Mouse (Mus musculus) midbrain, embryonic 11.5 days (tissue): ENCODE measurements around the gene Plekha1. TPM values are rescaled to one million over a fixed set of nuclear protein-coding genes. Genes with fewer than 3 reads are reported as not detected.

ENCODE experiments used
- ATAC-seq: fragments of 200-750 bp; cut with Nextera tagmentation; 2 replicates; pipeline ENCODE4 v1.8.0; 2017; ENCODE audit warnings: moderate TSS enrichment, moderate library complexity; ENCODE audit not compliant: low FRiP score
- DNase-seq: peaks from one replicate; pipeline ENCODE4 v3.0.0; 2015; ENCODE audit warnings: low spot score; ENCODE audit errors: missing footprints
- H3K27ac ChIP-seq: fragments of 300-500 bp; sonication (generic); 2 replicates; pipeline ENCODE4 v1.5.1; 2014; ENCODE audit warnings: low read depth, low read length
- H3K27me3 ChIP-seq: fragments of 300-500 bp; sonication (generic); 2 replicates; pipeline ENCODE4 v1.6.1; 2014; ENCODE audit warnings: mild to moderate bottlenecking, low read length, moderate library complexity, mixed read lengths; ENCODE audit not compliant: control insufficient read depth, insufficient read depth
- H3K36me3 ChIP-seq: fragments of 300-500 bp; sonication (generic); 2 replicates; pipeline ENCODE4 v1.6.1; 2014; ENCODE audit warnings: mild to moderate bottlenecking, low read length, moderate library complexity, mixed read lengths; ENCODE audit not compliant: control insufficient read depth, insufficient read depth
- H3K4me1 ChIP-seq: fragments of 300-500 bp; sonication (generic); 2 replicates; pipeline ENCODE4 v1.6.1; 2014; ENCODE audit warnings: low read length; ENCODE audit not compliant: control insufficient read depth, insufficient read depth
- H3K4me2 ChIP-seq: fragments of 300-500 bp; sonication (generic); 2 replicates; pipeline ENCODE4 v1.6.1; 2014; ENCODE audit warnings: mild to moderate bottlenecking, moderate library complexity
- H3K4me3 ChIP-seq: fragments of 300-500 bp; sonication (generic); 2 replicates; pipeline ENCODE4 v1.5.1; 2014; ENCODE audit warnings: low read depth, low read length
- H3K9ac ChIP-seq: fragments of 300-500 bp; sonication (generic); 2 replicates; pipeline ENCODE4 v1.6.1; 2014; ENCODE audit warnings: low read length
- H3K9me3 ChIP-seq: fragments of 300-500 bp; sonication (generic); 2 replicates; pipeline ENCODE4 v1.6.1; 2016; ENCODE audit warnings: low read length; ENCODE audit not compliant: control insufficient read depth
- WGBS: fragments of 180-500 bp; shearing (Covaris S2); extraction: QIAGEN DNeasy Blood & Tissue Kit; methylation state at CpG from one replicate; pipeline ENCODE4 v1.1.7; 2014; 5-methylcytosine and 5-hydroxymethylcytosine counted together
- polyA plus RNA-seq: library from polyadenylated mRNA; unstranded; fragments of >200 nt; fragmentation: Nextera tagmentation; extraction: Ambion mirVana; gene quantifications from 2 replicates; pipeline ENCODE4 v1.2.1, GENCODE M21; 2014

Gene Plekha1
- polyA plus RNA-seq, 1 experiment from 2014 or later = 37.6 TPM

DNA sequence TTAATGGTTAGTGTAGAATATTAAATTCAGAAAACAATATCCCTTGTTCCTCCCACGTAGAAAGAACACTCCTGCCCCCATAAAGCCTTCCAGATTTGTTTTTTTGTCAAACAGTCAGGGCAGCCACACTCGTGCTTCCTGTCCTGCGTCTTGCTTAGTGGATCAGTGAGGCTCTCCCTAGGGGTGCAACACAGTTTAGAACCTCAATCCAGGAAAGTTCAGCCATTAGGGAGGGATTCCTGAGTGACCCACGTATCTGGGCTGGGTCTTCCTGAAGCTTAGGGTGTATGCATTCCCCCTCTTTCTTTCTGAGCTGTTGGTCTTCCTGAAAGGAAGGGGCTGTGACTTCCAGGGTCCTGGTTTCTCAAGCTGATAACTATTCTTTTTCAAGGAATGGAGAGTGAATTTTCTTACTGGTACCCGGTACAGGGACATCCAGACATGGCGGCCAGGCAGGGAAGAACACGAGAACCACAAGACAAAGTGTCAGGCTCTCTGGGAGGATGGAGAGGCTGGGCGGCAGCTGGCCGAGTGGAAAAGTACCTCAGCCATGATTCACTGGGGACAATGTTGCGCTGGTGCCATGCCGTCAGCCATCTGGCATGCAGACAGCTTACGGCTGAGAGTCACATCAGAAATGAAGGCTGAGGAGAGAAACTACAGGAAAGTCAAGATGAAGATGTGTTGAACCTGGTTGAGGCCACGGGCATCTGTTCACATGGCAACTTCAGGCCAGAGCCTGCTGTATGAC is 57.6 kb downstream of the Plekha1 start:
- DNase-seq = no peak
- no peak overlapping the region for H3K4me3 ChIP-seq
- no peak overlapping the region for H3K27ac ChIP-seq
- ATAC-seq = no peak
- 77% methylated on average over 13 of the region's 13 CpGs for WGBS
- H3K4me1 ChIP-seq = no peaks in the 10 kb centered on the region
- no peak overlapping the region for H3K9ac ChIP-seq
- no peaks in the 10 kb centered on the region for H3K36me3 ChIP-seq
- H3K9me3 ChIP-seq = no peaks in the 10 kb centered on the region
- no peaks in the 10 kb centered on the region for H3K27me3 ChIP-seq
- no peak overlapping the region for H3K4me2 ChIP-seq

DNA sequence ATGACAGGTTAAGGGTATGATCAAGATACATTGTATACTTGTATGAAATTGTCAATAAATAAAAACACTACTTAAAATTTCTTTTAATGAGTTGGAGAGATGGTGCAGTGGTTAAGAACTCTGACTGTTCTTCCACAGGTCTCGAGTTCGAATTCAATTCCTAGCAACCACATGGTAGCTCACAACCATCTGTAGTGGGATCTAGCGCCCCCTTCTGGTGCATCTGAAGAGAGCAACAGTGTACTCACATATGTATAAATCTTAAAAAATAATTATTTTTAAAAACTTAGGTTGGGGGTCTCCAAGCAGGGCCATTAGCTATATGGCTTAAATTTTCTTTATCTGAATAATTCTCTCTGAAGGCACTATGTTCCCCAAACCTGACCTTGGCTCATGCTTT is 64.8 kb downstream of the Plekha1 start:
- Histone ChIP-seq H3K9me3 (no peaks in the 10 kb centered on the region), H3K27me3 (peaks cover 18% of the 10 kb centered on the region), H3K4me1 (no peaks in the 10 kb centered on the region; the same call in 1 of the 2 replicates), H3K27ac (no peak overlapping the region), H3K4me3 (no peak overlapping the region), H3K36me3 (no peaks in the 10 kb centered on the region), H3K9ac (no peak overlapping the region), H3K4me2 (no peak overlapping the region)
- WGBS = 65% methylated on average over 3 of the region's 3 CpGs
- DNase-seq (no peak), ATAC-seq (no peak)

DNA sequence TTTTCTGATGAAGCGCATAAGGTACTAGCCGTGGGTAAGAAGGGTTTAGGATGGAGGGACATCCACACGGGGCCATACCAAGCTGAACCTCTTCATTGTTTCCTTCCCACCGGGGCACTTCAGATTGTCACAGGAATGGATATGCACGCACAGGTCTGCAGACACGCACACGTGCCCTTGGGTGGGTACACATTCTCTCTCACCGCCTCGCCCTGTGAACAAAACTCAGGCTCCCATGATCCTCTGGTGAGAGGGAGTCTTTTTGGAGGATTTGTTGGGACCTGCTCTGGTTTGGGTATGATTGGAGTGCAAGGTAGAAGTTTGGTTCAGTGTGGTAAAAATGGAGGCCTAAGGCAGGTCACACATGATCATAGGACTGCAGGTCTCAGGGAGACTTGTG is 67.4 kb downstream of the Plekha1 start:
- ATAC-seq (no peak), DNase-seq (no peak)
- Histone ChIP-seq H3K4me3 (no peak overlapping the region), H3K4me1 (peaks cover 7% of the 10 kb centered on the region; the same call in 1 of the 2 replicates), H3K36me3 (no peaks in the 10 kb centered on the region), H3K27me3 (peaks cover 43% of the 10 kb centered on the region), H3K9ac (no peak overlapping the region), H3K27ac (no peak overlapping the region), H3K9me3 (no peaks in the 10 kb centered on the region), H3K4me2 (no peak overlapping the region)
- WGBS = 92% methylated on average over 9 of the region's 9 CpGs

DNA sequence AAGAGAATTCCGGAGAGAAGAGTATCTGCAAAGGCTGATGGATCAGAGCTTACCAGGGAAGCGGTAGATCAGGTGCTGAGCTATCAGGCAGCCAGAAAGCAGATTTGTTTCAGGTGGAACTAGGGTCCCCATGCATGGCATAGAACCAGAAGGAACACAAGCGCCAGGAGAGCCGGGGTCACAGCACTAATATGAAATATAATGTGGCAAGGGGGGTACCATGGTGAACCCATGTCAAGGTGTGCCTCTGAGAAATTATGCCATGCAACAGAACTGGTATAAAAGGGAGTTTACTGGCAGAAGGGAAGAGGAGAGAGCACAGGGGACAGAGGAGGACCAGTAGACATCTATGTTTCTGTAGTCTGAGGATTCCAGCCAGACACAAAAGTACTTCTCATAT is 69.1 kb downstream of the Plekha1 start:
- no peak for ATAC-seq
- no peak overlapping the region for H3K4me3 ChIP-seq
- no peaks in the 10 kb centered on the region for H3K36me3 ChIP-seq
- H3K4me2 ChIP-seq = no peak overlapping the region
- DNase-seq = peak; percentile 84
- H3K4me1 ChIP-seq = peaks cover 7% of the 10 kb centered on the region; the same call in 1 of the 2 replicates
- H3K9ac ChIP-seq = no peak overlapping the region
- peaks cover 50% of the 10 kb centered on the region for H3K27me3 ChIP-seq
- WGBS = 80% methylated on average over 4 of the region's 4 CpGs
- H3K9me3 ChIP-seq = no peaks in the 10 kb centered on the region
- H3K27ac ChIP-seq = no peak overlapping the region

DNA sequence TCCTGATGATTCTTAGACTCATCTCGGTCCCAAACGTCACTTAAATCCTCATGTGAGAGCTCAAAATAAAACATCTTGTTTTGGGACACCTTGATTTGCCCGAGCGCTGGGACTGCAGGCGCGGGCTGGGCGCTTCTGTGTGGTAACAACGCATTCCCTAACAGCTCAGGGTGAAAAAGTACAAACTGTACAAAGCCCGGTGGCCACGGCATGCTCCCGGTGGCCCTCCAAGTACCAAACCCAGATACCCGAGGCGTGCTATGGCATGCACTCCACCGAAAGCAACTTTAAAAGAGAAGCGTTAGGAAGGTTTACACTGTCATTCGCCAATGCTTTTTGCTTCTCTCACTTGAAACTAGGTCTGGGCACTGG is 69.9 kb downstream of the Plekha1 start:
- 13% methylated on average over 16 of the region's 16 CpGs for WGBS
- peak overlapping the region; percentile 45 for H3K4me3 ChIP-seq
- ATAC-seq (no peak), DNase-seq (peak; percentile 82)
- H3K4me1 ChIP-seq = peaks cover 7% of the 10 kb centered on the region; the same call in 1 of the 2 replicates
- no peaks in the 10 kb centered on the region for H3K9me3 ChIP-seq
- no peak overlapping the region for H3K27ac ChIP-seq
- H3K4me2 ChIP-seq = peak overlapping the region; percentile 54
- H3K9ac ChIP-seq = no peak overlapping the region
- no peaks in the 10 kb centered on the region for H3K36me3 ChIP-seq
- peaks cover 50% of the 10 kb centered on the region for H3K27me3 ChIP-seq

DNA sequence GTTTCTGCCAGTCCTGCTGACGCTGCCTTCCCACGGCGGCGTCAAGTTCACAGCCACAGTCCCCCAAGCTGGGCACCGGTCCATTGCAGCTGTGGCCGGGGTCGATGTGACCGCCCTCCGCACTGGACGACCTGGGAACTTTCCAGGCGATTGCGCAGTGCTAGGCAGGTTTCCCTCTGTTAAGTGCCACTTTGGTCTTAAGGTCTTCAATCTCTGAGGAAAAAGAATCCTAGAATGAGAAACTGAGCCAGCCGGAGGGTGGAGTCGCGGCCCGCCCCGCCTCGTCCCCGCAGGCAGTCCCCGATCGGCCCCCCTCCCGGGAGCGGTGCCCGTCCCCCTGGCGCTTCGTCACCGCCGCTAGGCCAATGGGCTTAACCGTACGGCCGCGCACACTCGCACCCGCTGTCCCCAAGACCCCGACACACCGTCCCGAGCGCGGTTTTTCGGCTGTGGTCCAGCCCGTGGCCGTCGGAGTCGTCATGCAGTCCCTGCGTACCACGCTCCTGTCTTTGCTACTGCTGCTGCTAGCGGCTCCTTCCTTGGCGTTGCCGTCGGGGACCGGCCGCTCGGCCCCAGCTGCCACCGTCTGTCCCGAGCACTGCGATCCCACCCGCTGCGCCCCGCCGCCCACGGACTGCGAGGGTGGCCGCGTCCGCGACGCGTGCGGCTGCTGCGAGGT is 70.4 kb downstream of the Plekha1 start, which contains the start of gene Htra1:
Htra1 (plus strand) TSS at position 319 of the 679 bp plus-strand sequence.
- Histone ChIP-seq H3K9ac (no peak within 1 kb of the TSS), H3K36me3 (no peaks in the 10 kb centered on the region), H3K27me3 (peaks cover 50% of the 10 kb centered on the region)

DNA sequence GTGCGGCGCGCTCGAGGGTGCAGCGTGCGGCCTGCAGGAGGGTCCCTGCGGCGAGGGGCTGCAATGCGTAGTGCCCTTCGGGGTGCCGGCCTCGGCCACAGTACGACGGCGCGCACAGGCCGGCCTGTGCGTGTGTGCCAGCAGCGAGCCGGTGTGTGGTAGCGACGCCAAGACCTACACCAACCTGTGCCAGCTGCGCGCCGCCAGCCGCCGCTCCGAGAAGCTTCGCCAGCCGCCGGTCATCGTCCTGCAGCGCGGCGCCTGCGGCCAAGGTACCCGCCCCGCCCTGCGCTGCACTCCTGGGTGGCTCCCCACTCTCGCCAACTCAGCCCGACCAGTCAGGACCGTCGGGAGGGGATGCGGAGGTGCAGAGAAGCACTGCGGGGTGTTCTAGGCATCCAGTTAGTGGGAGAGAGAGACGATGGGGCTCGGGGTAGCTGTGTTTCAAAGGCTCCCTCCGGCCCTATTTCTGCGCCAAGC is 71.0 kb downstream of the Plekha1 start:
- no peak overlapping the region for H3K9ac ChIP-seq
- no peaks in the 10 kb centered on the region for H3K9me3 ChIP-seq
- peak overlapping the region; percentile 54 for H3K4me2 ChIP-seq
- no peaks in the 10 kb centered on the region for H3K36me3 ChIP-seq
- ATAC-seq (peak; percentile 46), DNase-seq (peak; percentile 92)
- H3K4me1 ChIP-seq = peaks cover 7% of the 10 kb centered on the region; the same call in 1 of the 2 replicates
- under 1% methylated on average over 49 of the region's 49 CpGs for WGBS
- H3K27ac ChIP-seq = no peak overlapping the region
- H3K27me3 ChIP-seq = peaks cover 50% of the 10 kb centered on the region
- peak overlapping the region; percentile 45 for H3K4me3 ChIP-seq

More for the DNA sequence above, 70.4 kb downstream of the Plekha1 start, which contains the start of gene Htra1:
- Histone ChIP-seq H3K27ac (no peak within 1 kb of the TSS), H3K4me1 (peaks cover 7% of the 10 kb centered on the region; the same call in 1 of the 2 replicates), H3K9me3 (no peaks in the 10 kb centered on the region), H3K4me2 (peak within 1 kb of the TSS; percentile 54), H3K4me3 (peak within 1 kb of the TSS; percentile 45)
- DNase-seq (peak; percentile 94), ATAC-seq (peak; percentile 88)
- under 1% methylated on average over 70 of the region's 70 CpGs for WGBS

DNA sequence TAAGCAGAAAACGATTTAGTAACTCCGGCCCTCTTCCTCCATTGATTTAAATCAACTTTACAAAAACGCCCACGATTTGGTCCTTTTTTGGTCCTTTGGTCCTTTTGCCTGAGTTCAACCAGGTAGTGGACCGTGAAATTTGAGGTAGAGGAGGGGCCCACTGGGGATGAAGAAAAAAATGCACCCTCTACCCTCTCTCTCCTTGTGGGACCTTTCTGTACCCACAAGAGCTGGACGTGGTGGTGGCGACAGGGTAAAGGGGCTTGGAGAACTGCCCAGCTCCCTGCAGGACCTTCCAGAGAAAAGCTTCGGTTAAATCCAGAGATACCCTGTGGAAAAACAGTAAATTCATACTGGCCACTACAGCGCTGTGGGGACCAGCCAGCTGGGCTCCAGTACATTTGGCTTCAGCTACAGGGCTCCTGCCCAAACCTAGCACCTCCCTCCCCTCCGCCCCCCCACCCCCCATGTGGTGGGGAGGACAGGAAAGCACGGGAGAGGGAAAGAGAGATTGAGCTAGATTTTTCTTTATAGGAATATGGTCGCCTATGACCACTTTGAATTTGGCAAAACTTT is 71.8 kb downstream of the Plekha1 start:
- Histone ChIP-seq H3K9ac (no peak overlapping the region), H3K9me3 (no peaks in the 10 kb centered on the region), H3K4me1 (peaks cover 7% of the 10 kb centered on the region; the same call in 1 of the 2 replicates), H3K27me3 (peaks cover 50% of the 10 kb centered on the region), H3K27ac (no peak overlapping the region), H3K4me2 (no peak overlapping the region), H3K36me3 (no peaks in the 10 kb centered on the region), H3K4me3 (no peak overlapping the region)
- WGBS = 28% methylated on average over 12 of the region's 12 CpGs
- peak; percentile 82 for DNase-seq
- ATAC-seq = no peak
